Mouse (Mus musculus) liver, embryonic 11.5 days (tissue): ENCODE results near the gene Zfhx3. TPM values are rescaled to one million over a fixed set of nuclear protein-coding genes. Genes with fewer than 3 reads are reported as not detected.

Experiments used
- ATAC-seq: fragments of 200-750 bp; cut with Nextera tagmentation; replicated peaks from 2 replicates; pipeline ENCODE4 v1.8.0; 2017; ENCODE audit warnings: moderate number of reproducible peaks, mild to moderate bottlenecking, moderate TSS enrichment, moderate library complexity; ENCODE audit not compliant: low FRiP score
- DNase-seq: peaks from one replicate; pipeline ENCODE4 v3.0.0-alpha.2; 2017; ENCODE audit warnings: low spot score
- H3K27ac ChIP-seq: fragments of 300-500 bp; sonication (generic); 2 replicates; pipeline ENCODE4 v1.5.1; 2014; ENCODE audit warnings: mild to moderate bottlenecking, low read depth, low read length, control low read depth
- H3K27me3 ChIP-seq: fragments of 300-500 bp; sonication (generic); replicated peaks from 2 replicates; pipeline ENCODE4 v1.6.1; 2014; ENCODE audit warnings: low read length, mixed read lengths; ENCODE audit not compliant: control insufficient read depth, insufficient read depth
- H3K36me3 ChIP-seq: fragments of 300-500 bp; sonication (generic); 2 replicates; pipeline ENCODE4 v1.6.1; 2014; ENCODE audit warnings: mild to moderate bottlenecking, low read length, moderate library complexity, mixed read lengths; ENCODE audit not compliant: control insufficient read depth, insufficient read depth
- H3K4me1 ChIP-seq: fragments of 300-500 bp; sonication (generic); replicated peaks from 2 replicates; pipeline ENCODE4 v1.6.1; 2014; ENCODE audit warnings: low read length, mixed read lengths; ENCODE audit not compliant: control insufficient read depth, insufficient read depth
- H3K4me2 ChIP-seq: fragments of 300-500 bp; sonication (generic); 2 replicates; pipeline ENCODE4 v1.6.1; 2014; ENCODE audit warnings: mild to moderate bottlenecking, control low read depth, moderate library complexity
- H3K4me3 ChIP-seq: fragments of 300-500 bp; sonication (generic); 2 replicates; pipeline ENCODE4 v1.5.1; 2014; ENCODE audit warnings: low read depth, low read length, control low read depth
- H3K9ac ChIP-seq: fragments of 300-500 bp; sonication (generic); 2 replicates; pipeline ENCODE4 v1.6.1; 2014; ENCODE audit warnings: low read depth, low read length, control low read depth
- H3K9me3 ChIP-seq: fragments of 300-500 bp; sonication (generic); 2 replicates; pipeline ENCODE4 v1.6.1; 2016; ENCODE audit warnings: low read length, inconsistent platforms, mixed read lengths; ENCODE audit not compliant: control insufficient read depth
- WGBS: fragments of 180-500 bp; shearing (Covaris S2); extraction: QIAGEN DNeasy Blood & Tissue Kit; methylation state at CpG from one replicate; pipeline ENCODE4 v1.1.7; 2014; 5-methylcytosine and 5-hydroxymethylcytosine counted together
- polyA plus RNA-seq: library from polyadenylated mRNA; unstranded; fragments of >200 nt; fragmentation: Nextera tagmentation; extraction: Ambion mirVana; gene quantifications from 2 replicates; pipeline ENCODE4 v1.2.1, GENCODE M21; 2014

Zfhx3 gene
- polyA plus RNA-seq, 1 experiment from 2014 or later, result 6.1 TPM

- no peaks in the 10 kb centered on the region for H3K4me1 ChIP-seq
- ATAC-seq (no peak), DNase-seq (no peak)
- H3K36me3 ChIP-seq, result no peaks in the 10 kb centered on the region
- no peaks in the 10 kb centered on the region for H3K27me3 ChIP-seq
- H3K9me3 ChIP-seq, result no peaks in the 10 kb centered on the region
- H3K27ac ChIP-seq, result no peak overlapping the region
- no peak overlapping the region for H3K9ac ChIP-seq
- no peak overlapping the region for H3K4me2 ChIP-seq
- no peak overlapping the region for H3K4me3 ChIP-seq
- 48% methylated on average over 8 of the region's 8 CpGs for WGBS
These were observed 596.6 kb downstream of the Zfhx3 start for GRCm38 (mm10) chr8:108538929-108539555.

- DNase-seq, result no peak
- ATAC-seq, result no peak
- Histone ChIP-seq H3K4me2 (no peak overlapping the region), H3K4me3 (no peak overlapping the region), H3K9me3 (no peaks in the 10 kb centered on the region), H3K27me3 (no peaks in the 10 kb centered on the region), H3K4me1 (no peaks in the 10 kb centered on the region), H3K27ac (no peak overlapping the region), H3K9ac (no peak overlapping the region), H3K36me3 (no peaks in the 10 kb centered on the region)
- 74% methylated on average over 8 of the region's 8 CpGs for WGBS
These were observed 610.1 kb downstream of the Zfhx3 start for GRCm38 (mm10) chr8:108552518-108552917.

GRCm38 (mm10) chr8:108553808-108554577 lies 611.5 kb downstream of the Zfhx3 start:
- DNase-seq (no peak), ATAC-seq (no peak)
- Histone ChIP-seq H3K4me3 (no peak overlapping the region), H3K27me3 (no peaks in the 10 kb centered on the region), H3K36me3 (no peaks in the 10 kb centered on the region), H3K27ac (no peak overlapping the region), H3K9ac (no peak overlapping the region), H3K4me2 (no peak overlapping the region), H3K4me1 (no peaks in the 10 kb centered on the region), H3K9me3 (no peaks in the 10 kb centered on the region)
- 85% methylated on average over 11 of the region's 11 CpGs for WGBS

GRCm38 (mm10) chr8:108554578-108555245 lies 612.3 kb downstream of the Zfhx3 start:
- no peak for DNase-seq
- 83% methylated on average over 12 of the region's 12 CpGs for WGBS

GRCm38 (mm10) chr8:108563420-108563819 lies 621.0 kb downstream of the Zfhx3 start:
- DNase-seq (no peak), ATAC-seq (no peak)
- 80% methylated on average over 6 of the region's 6 CpGs for WGBS
- no peaks in the 10 kb centered on the region for H3K36me3 ChIP-seq
- no peak overlapping the region for H3K4me3 ChIP-seq
- no peak overlapping the region for H3K4me2 ChIP-seq
- no peaks in the 10 kb centered on the region for H3K27me3 ChIP-seq
- H3K9me3 ChIP-seq, result no peaks in the 10 kb centered on the region
- no peaks in the 10 kb centered on the region for H3K4me1 ChIP-seq
- H3K9ac ChIP-seq, result no peak overlapping the region
- no peak overlapping the region for H3K27ac ChIP-seq

More at GRCm38 (mm10) chr8:108554578-108555245, 612.3 kb downstream of the Zfhx3 start:
- no peak for ATAC-seq
- no peak overlapping the region for H3K27ac ChIP-seq
- H3K4me3 ChIP-seq, result no peak overlapping the region
- H3K9ac ChIP-seq, result no peak overlapping the region
- no peaks in the 10 kb centered on the region for H3K4me1 ChIP-seq
- no peaks in the 10 kb centered on the region for H3K36me3 ChIP-seq
- no peak overlapping the region for H3K4me2 ChIP-seq
- no peaks in the 10 kb centered on the region for H3K9me3 ChIP-seq
- no peaks in the 10 kb centered on the region for H3K27me3 ChIP-seq

- H3K9ac ChIP-seq, result no peak overlapping the region
- H3K27me3 ChIP-seq, result no peaks in the 10 kb centered on the region
- H3K4me2 ChIP-seq, result no peak overlapping the region
- H3K27ac ChIP-seq, result no peak overlapping the region
- H3K36me3 ChIP-seq, result no peaks in the 10 kb centered on the region
- 75% methylated on average over 7 of the region's 7 CpGs for WGBS
- H3K4me3 ChIP-seq, result no peak overlapping the region
- H3K9me3 ChIP-seq, result no peaks in the 10 kb centered on the region
- DNase-seq (no peak), ATAC-seq (no peak)
- no peaks in the 10 kb centered on the region for H3K4me1 ChIP-seq
These were observed 621.6 kb downstream of the Zfhx3 start for GRCm38 (mm10) chr8:108563934-108564564.

- DNase-seq, result no peak
These were observed 623.6 kb downstream of the Zfhx3 start for GRCm38 (mm10) chr8:108566035-108566434.

GRCm38 (mm10) chr8:108573295-108574017 lies 631.0 kb downstream of the Zfhx3 start:
- H3K9ac ChIP-seq, result no peak overlapping the region
- no peak for ATAC-seq
- H3K27ac ChIP-seq, result no peak overlapping the region
- DNase-seq, result no peak
- no peak overlapping the region for H3K4me2 ChIP-seq
- no peaks in the 10 kb centered on the region for H3K36me3 ChIP-seq
- H3K9me3 ChIP-seq, result no peaks in the 10 kb centered on the region
- no peaks in the 10 kb centered on the region for H3K27me3 ChIP-seq
- H3K4me1 ChIP-seq, result 0 out of 2 replicates have a peak, but pooled peaks cover 2% of the 10 kb centered on the region
- 79% methylated on average over 5 of the region's 5 CpGs for WGBS
- H3K4me3 ChIP-seq, result no peak overlapping the region

More at GRCm38 (mm10) chr8:108566035-108566434, 623.6 kb downstream of the Zfhx3 start:
- Histone ChIP-seq H3K36me3 (no peaks in the 10 kb centered on the region), H3K9me3 (no peaks in the 10 kb centered on the region), H3K27ac (no peak overlapping the region), H3K9ac (no peak overlapping the region), H3K4me1 (no peaks in the 10 kb centered on the region), H3K4me2 (no peak overlapping the region), H3K27me3 (no peaks in the 10 kb centered on the region), H3K4me3 (no peak overlapping the region)
- ATAC-seq, result no peak
- 86% methylated on average over 12 of the region's 12 CpGs for WGBS
